Mouse (Mus musculus) spleen, embryonic (tissue): ENCODE results near the gene Rbms1.

Source experiments
- CTCF ChIA-PET: fragments of 350-600 bp; sonication (Branson Sonifier 250); formaldehyde crosslinking; loops from one replicate; lab custom pipeline; 2022; lab: Charles Lee

The Rbms1 gene

DNA sequence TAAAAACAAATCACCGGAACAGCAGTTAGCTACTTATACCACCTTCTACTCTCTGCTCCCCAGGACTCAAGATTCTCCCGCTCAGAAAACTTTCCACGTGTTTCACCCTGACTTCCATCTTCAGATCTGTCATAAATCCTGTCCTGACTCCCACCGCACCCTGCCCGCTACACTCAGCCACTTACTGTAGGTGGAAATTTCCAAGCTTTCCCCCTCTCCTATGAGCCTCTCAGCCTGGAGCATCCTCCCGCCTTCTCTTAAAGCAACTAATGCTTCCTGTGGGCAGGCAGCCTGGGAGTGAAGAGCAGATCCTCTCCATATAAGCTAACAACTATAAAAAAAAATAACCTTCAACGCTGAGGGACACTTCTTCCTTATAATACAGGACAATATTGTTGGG lies 44.6 kb downstream of the Rbms1 start:
- CTCF ChIA-PET, result interaction anchor here (0.6 kb wide), 1 partner anchor 126 kb away, joined by 6 read pairs; no protein-coding TSS in a partner anchor

DNA sequence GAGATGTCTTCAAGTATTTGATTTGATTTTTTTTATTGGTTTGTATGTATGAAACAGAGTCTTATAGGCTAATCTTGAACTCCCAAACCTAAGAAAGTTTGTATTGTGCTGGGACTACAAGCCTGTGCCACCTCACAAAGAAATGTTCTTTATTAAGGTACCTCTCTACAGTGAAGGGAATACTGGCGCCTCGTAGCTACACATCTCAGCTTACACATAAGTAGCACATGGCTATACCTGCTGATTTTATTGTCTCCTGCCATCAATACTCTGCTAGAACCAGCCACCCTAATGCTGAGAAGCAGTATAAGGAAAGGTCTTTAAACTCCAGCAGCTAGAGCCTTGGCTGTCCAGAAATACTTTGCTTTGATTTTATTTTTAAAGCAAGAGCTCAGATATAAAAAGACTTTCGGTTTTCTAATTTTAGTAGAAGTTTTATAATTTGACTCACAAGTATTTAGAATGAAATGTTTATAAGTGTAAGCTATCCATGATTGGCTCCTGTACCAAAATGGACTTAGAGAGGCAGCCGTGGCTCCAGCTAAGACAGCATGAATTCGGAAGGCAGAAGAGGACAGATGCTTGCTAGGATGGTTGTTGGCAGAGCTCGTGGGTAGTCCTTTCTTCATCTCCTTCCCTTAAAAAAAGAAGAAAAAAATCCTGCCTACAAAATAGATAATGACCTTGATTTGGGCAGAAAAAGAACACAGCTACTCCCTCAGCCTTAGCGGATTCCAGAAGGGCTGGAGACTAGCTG lies 48.3 kb downstream of the Rbms1 start:
- CTCF ChIA-PET, result interaction anchor here (0.6 to 1.3 kb wide), 2 partner anchors 10 to 373 kb away, joined by 4 to 6 read pairs; no protein-coding TSS in a partner anchor

DNA sequence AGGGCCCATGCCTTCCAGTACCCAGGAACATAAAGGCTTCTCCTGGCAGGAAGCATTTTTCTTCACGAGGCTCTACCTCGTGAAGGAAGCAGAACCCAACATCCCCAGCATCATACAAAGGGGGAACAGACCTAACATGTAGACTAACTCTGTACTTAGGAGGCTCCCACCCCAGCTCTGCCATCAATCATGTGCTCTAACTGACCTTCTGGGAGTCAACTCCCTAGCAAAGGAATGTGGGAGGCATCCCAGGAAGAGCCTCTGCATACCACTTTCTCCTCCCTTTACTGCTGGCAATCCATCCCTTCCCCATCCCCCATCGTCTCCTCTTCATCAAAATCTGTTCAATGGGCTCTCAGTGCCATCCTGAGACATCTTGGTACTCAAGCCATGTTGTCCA lies 49.7 kb downstream of the Rbms1 start:
- CTCF ChIA-PET, result no interaction called here

DNA sequence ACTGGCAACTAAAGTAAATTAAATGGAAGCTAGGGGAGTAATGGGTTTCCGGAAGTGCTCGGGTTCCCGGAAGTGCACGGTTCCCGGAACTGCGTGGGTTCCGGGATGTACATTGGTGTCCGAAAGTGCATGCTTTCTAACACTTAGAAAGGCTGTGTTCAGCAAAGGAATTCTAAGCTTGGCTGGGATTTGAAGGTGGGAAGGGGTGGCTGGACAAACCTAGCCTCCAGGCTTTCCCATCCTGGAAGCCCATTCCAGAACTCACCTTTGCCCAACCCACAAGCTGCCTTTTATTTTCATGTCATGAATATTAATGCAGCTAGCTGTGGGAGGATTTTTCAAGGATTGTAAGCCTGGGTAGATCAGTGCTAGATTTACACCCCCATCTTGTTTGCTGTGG lies 51.3 kb downstream of the Rbms1 start:
- CTCF ChIA-PET, result no interaction called here

DNA sequence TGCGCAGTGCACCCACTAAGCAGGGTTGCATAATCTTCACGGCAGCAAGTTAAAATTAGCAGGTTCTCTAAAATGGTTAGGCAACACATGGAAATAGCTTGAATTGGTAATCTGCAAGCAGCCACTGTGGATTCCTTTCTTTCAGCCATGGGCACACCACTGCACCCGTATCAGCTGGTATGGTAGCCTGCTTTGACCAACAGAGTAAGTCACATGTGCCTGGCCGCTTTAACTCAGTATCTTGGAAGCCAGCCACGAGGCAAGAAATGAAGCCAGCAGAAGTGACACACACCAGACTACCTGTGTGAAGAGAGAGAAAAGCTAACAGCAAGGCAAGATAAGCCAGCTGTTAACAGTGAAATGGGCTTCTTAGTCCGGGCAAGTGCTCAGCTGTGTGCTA lies 52.2 kb downstream of the Rbms1 start:
- CTCF ChIA-PET, result interaction anchor here (0.6 kb wide), 1 partner anchor 724 kb away, joined by 3 read pairs; no protein-coding TSS in a partner anchor

DNA sequence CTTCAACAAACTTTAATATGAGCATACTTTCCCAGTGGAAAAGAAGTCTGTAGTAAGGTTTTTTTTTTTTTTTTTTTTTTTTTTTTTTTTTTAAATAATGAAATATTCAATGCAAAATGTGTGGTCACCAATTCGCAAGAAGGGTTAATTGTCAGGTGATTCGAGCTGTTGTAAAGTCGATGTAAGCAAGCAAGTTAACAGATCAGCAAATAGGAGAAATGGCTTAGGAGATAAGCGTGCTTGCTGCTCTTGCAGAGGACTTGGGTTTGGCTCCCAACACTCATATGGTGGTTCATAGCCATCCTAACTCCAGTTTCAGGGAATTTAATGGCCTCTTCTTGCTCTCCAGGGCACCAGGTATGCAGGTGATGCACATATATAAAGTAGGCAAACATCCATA lies 54.4 kb downstream of the Rbms1 start:
- CTCF ChIA-PET, result no interaction called here

DNA sequence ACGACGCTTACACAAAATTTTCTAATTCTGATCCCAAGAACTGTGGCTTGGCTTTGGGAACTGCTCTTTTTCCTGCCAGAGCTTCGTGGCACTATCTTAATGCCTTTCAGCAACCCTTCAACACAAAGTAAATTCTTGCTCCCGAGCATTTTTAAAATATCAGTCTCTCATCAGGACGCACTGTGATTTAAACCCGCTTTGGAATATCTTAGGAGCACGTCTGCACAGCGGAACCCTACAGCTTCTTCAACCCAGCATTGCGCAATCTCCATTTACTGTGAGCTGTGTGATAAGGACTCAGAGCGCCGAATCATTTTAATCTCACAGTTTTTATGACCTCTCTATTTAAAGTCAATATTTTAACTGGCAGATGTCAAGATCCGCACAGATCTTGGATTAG lies 54.9 kb downstream of the Rbms1 start:
- CTCF ChIA-PET, result no interaction called here

DNA sequence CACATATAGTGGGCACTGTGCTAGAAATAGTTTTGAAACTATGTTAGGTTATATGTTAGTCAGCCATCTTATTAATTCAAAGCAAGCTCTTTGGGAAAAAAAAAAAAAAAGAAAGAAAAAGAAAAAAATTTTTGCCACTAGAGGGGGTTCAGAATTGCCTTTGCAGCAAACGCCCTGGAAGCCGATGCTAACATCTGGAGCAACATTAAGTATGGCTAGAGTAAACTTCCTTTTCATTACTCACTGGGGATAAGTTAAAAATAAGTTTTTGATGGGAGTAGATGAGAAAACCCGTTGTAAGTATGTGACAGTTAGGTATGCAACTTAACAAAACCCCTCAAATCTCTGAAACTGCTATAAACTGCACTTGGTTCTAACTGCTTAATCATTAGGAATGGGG lies 57.7 kb downstream of the Rbms1 start:
- CTCF ChIA-PET, result interaction anchor here (0.6 to 1.0 kb wide), 3 partner anchors 9 to 671 kb away, joined by 3 to 7 read pairs (median 6); no protein-coding TSS in a partner anchor

DNA sequence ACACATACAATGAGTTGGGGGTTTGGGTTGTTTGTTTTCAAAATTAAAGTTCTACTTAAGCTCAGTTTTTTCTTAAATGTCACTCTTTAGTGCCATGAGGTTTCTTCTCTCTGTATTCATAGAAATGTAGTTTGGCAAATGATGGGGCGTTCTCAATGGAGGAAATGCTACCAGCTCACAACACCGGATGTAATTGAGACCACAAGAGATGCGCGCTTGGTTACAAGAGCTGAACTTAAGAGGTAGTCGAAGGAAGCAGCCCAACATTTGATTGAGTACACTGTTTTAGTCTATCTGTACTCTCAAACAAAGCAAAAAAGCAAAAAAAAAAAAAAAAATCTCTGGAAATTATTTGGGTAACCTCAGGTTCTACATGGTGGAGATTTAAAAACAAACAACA lies 58.9 kb downstream of the Rbms1 start:
- CTCF ChIA-PET, result interaction anchor here (0.5 to 1.0 kb wide), 2 partner anchors 11 to 106 kb away, joined by 6 read pairs; no protein-coding TSS in a partner anchor

DNA sequence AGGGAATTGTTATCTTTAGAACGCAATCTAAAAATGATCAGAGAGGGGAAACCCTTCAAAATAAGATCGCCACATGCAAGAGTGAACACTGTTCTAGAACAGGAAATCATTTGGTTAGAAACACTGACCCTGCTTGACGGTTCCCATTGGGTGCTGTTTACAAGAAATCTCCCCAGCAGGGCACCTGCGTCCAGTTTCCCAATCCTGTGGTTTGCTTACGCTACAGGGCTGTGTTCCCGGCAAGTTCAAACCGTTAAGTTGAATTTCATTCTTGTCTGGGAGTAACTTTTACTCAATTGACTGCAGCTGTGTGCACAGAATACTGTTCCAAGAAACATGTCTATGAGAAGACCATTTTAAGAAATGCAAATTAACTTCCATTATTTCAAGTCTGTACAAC lies 59.5 kb downstream of the Rbms1 start:
- CTCF ChIA-PET, result interaction anchor here (0.5 kb wide), 1 partner anchor 106 kb away, joined by 6 read pairs; no protein-coding TSS in a partner anchor

DNA sequence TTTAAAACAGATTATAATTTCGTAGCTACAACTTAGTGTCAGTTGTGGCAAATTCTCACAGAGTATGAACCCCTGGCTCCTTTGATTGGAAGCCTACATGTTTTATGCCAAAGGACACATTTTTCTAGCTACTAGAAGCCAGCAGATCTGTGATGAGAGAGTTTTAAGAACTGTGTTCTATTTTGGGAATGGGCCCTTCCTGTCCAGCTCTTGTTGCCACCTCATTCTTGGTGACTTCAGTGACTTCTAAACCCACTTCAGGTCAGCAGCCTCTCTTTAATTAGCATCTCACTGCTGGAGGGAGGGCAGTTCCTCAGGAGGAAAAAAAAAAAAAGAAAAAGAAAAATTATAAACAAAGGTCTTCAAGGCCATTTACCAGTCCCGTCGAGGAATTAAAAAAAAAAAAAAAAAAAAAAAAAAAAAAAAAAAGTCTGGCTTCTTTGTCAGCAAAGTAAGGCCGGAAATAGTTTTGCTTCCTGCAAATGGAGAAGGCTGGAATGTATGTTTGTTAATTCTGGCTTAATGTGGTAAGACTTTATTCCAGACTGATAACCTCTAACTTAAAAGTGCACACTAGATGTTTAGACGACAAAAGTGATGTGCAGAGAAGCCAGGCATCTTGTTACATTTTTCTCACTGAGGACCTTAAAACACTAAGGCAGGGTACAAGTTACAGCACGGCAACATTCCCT lies 60.4 kb downstream of the Rbms1 start:
- CTCF ChIA-PET, result no interaction called here

DNA sequence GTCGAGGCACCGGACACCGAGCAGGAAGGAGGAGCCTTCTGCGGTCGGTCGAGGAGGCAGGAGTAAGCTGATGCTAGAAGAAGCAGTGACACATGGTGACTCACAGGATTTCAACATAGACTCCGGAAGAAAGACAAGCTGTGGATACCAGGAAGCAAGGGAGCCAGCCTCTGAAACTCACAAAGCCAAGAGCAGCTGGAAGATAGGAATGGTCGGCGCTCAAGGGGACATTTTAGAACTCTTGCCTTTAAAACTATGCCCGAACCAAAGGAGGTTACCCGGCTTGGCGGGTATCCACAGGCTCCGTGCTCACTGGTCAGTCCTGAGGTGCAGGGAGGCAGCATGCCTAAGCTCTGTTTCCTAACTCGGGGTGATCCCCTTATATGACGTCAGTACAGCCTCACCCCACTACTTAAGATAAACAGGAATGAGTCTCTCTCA lies 61.5 kb downstream of the Rbms1 start:
- CTCF ChIA-PET, result no interaction called here

DNA sequence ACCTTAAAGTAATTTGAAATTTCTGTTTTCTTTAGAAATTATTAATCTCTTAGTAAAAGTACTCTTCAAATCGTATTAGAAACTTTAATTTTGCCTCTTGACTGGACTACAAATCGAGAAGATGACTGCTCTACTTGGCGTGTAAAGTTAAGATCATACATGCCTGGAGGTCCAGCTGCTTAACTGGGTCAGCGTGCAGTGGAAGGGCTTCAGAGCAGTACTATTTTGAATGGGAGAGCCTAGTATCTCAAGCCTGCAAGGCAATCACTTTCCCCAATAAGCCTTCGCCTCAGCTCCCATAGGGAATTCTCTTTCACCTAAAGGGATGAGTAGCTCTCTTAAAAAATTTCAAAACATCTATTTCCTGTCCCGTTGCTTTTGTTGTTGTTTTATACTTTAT lies 62.0 kb downstream of the Rbms1 start:
- CTCF ChIA-PET, result no interaction called here

DNA sequence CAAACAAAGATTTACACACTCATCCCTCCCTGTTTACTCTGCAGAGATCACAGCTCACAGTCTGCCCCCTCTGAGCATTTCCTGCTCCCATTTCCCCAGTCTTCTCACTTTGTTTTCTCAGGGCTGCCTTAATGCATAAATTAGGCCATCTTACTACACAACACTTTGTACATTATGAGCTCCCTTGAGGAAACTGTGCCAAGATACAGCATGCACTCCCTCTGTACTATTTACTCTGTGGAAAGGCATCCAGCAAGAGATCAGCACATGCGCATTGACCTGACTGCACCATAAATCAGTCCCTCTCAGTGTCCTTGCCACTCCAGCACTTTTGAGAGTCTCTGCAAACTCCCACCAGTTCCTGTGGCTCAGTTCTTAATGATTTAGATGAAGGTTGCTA lies 70.0 kb downstream of the Rbms1 start:
- CTCF ChIA-PET, result no interaction called here

DNA sequence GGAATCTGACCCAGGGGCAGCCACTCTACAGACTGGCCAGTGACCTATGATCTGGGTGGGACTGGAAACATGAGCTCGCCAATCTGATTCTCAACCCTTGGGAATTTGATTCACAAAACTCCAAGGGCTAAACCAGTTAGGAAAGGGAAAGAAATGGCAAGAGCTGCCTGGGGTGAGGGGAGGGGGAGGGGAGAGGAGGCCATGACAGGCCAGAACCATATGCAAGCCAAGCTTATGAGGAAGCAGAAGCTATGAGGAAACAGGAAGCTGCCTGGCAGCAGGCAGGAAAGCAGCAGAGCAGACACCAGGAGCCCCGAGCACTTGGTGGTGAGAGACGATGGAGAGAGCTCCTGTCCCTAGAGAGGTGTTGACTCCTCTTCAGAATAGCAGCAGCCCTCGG lies 79.1 kb downstream of the Rbms1 start:
- CTCF ChIA-PET, result no interaction called here

DNA sequence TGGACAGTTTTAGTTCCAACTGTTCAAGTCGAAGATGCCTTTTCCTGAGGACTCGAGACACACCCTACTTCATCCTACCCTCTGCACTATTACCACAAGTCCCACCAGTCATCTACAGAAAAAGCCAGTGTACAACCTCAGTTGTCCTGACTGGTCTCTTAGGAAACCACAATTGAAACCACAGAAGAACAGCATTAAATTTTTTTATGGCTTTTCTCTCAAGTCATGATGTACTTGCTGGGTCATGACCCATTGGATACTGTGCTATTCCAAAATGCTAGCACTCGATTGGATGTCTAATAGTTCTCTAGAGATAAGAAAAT lies 80.0 kb downstream of the Rbms1 start:
- CTCF ChIA-PET, result interaction anchor here (0.7 kb wide), 1 partner anchor 22 kb away, joined by 7 read pairs; no protein-coding TSS in a partner anchor

DNA sequence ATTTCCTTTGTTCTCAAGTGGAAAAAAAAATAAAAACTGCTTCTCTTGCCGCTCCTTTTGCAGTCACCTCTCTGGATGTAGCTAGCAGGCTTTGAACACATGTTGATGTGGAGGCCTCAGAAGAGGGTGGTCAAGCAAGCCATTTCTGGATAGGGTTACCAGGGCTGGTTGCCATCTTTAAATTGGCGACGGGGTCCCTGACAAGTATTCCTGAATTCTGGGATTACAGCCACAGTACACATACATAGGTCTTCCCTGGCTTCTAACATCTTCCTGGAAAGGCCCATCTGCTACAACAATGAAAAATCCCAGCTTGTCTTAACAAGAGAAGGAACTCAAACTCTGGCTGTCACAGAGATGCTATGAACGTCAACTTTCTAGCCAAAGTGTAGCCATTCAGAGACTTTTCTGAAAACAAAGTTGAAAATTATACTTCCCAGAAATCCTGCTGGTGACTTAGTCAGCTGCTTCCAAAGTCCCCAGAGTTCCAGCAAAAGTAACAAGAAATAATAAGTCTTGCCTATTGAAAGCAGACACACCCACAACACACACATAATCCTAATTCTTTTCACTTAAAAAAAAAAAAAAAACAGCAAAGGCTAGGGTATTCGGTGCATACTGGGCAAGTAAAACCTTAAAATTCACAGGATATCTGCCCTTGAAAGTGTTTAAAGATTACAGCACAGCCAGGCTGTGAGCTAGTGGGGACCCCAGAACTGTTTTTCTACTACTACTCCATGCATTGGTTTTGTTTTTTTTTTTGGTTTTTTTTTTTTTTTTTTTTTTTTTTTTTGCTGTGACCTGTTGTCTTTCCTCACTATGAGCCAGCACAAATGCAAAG lies 80.6 kb downstream of the Rbms1 start:
- CTCF ChIA-PET, result interaction anchor here (0.6 to 0.7 kb wide), 2 partner anchors 18 to 23 kb away, joined by 7 read pairs; no protein-coding TSS in a partner anchor

DNA sequence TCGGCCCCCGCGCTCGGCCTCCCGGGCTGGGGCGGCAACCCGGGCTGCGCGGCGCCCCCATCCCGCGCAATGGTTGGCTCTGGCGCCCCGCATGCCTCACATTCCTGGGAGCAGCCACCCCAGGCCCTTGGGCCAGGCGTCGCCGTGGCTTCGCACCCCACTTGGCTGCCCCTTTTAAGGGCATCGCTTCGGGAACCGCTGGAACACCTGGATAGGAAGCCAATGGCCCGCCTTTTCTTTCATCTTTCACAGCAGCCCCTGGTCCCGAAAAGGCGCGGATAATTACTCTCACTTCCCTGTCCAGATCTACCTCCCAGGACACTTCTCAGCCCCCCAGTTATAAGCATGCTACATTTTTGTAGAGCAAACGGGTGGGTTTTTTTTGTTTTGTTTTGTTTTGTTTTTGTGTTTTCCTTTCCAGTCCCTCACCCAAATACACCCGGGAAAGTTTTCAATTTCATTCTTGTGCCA lies 81.4 kb downstream of the Rbms1 start:
- CTCF ChIA-PET, result no interaction called here

DNA sequence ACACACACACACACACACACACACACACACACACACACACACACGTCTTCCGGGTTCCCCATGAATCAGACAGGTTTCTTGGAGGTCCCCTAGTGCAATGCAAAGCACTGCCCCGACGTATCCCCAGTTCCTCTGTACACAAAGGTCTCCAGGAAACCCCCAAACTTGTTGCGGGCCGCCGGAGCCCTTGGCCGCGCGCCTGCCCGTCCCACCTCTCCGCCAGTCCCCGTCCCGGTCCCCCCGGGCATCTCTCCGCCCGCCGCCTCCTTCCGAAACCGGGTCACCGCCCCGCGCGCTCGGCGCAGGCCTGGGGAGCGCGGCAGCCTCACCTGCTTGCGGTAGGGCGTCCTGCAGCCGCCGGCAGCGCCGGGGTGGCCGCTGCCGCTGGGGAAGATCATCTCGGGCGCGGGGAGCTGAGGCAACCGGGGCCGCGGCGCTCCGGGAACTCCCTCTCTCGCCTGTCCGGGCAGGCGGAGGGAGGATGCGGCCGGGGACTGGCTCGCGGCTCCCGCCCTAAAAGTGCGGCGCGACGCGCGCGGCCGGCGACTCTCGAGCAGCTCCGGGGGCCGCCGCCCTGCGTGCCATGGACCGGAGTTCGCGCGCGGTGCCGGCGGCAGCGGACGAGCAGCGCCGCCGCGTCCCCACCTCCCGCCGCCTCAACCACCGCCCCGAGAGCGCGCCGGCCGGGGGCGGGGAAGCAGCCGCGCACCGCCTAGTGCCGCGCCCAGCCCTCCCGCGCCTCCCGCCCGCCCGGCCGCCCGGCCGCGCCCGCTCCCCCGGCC lies 82.0 kb downstream of the Rbms1 start:
- CTCF ChIA-PET, result interaction anchor here (0.5 kb wide), 1 partner anchor 832 kb away, joined by 3 read pairs; no protein-coding TSS in a partner anchor

DNA sequence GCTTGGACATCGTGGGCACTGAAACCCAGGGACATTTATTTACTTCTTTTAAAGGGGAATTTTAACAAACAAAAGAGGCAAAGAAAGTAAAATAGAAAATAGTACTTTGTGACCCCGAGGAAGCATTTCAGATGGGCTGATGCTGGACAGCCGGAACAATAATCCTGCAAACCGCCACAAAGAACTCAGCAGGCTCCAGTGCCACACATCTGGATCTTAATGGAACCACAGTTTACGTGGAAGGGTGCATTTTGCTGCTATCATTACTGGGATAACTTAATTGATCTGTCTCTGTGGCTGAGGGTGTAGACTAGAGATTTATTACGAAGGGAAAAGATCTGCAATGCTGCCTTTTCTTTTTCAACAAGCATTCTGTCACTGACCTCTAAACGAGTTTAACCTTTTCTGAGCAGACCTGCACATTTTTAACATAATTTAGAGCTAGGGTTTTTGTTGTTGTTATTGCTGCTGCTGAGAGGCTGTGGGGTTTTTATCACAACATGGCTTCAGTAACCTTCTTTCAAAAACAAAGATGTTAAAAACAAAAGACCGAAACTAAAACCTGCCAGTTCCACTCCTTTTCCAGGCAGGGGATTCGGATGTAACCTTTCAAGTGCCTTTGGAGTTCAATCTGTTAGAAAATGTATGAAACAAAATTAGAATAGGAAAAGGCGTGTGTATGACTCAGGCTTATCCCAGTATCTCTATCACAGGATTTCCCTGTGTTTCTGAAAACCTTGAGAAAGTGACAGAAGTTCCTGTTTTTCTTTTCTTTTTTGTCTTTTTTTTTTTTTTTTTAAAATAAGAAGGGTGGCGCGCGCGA lies 82.8 kb downstream of the Rbms1 start:
- CTCF ChIA-PET, result interaction anchor here (0.5 kb wide), 1 partner anchor 831 kb away, joined by 3 read pairs; no protein-coding TSS in a partner anchor
